In the genomic region with DNA sequence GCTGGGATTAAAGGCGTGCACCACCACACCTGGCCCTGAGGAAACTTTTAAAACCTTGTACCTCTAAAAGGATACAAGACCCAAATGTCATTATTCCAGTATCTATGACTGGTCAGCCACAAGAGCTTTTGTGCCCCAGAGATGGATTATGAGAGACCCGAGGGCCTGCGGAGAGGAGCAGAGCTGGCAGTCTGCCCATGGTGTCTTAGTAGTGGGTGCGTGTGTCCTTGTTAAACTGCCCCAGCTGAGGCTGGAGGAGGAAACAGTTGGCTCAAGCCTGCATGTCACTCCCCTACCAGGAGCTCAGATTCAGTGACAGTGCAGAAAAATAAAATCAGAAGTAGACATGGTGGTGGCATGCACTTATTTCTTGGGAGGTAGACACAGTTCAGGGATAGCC, we compare ENCODE assay signal across 11 mouse cellular contexts. TPM values are rescaled to one million over a fixed set of nuclear protein-coding genes. Genes with fewer than 3 reads are reported as not detected.
A peak's percentile ranks its signal among the peaks of the same experiment; 100 is the strongest.
DNase-seq lines count a peak whose midpoint lies in the region.
"Had no signal": no experiment of that assay in that cellular context is flagged by ENCODE, and none has a peak within 500 bp of the region (broad histone marks: within the 10 kb centered on the region; RNA-seq: fewer than 3 reads in every experiment).

No protein-coding gene starts in this region.

- DNase-seq in left cerebral cortex, postnatal 4 days, result peak; percentile 14
- no peak for DNase-seq in left cerebral cortex, postnatal 10 days (ENCODE audit: extremely low spot score in 1 of 2, low spot score in 2 of 2)
- DNase-seq in ovary, postnatal 36 days (ENCODE audit: low spot score), result peak; percentile 57
- no peak for DNase-seq in ovary, postnatal 10 days (ENCODE audit: low spot score)
- DNase-seq in adrenal gland, postnatal 25 days, result peak; percentile 73
- no peak for DNase-seq in gastrocnemius, adult 18-20 months (ENCODE audit: low spot score)
- DNase-seq: cerebellum, adult 2 months; forebrain, postnatal 0 days; gastrocnemius, adult 2 months; gastrocnemius, postnatal 25 days; heart, postnatal 36 days had no signal

- intact Hi-C loops in left cerebral cortex, postnatal 4 days (cut with DNase I), result no loop called here
- intact Hi-C loops in left cerebral cortex, postnatal 10 days (cut with DNase I), result no loop called here

RNA-seq across cellular contexts. Expression of gene Uqcr10, which starts 19.1 kb away (rescaled TPM):
- 100 to 1,000 TPM; 253 to 282 TPM for total RNA-seq in left cerebral cortex, postnatal 4 days (2021)
- total RNA-seq in left cerebral cortex, postnatal 10 days (2021), result 100 to 1,000 TPM; 411 to 418 TPM
- 790 and 849 TPM in 2 replicates for total RNA-seq in adrenal gland, postnatal 25 days (2021)
- total RNA-seq in gastrocnemius, adult 18-20 months (2021), result 1,000 to 10,000 TPM in 1 of 2 experiments, 100 to 1,000 TPM in 1; 977 to 1,022 TPM

RNA-seq across cellular contexts. Expression of gene Zmat5, which starts 19.4 kb away (rescaled TPM):
- 10 to 100 TPM; 24.9 to 31.3 TPM for total RNA-seq in left cerebral cortex, postnatal 4 days (2021)
- total RNA-seq in left cerebral cortex, postnatal 10 days (2021), result 10 to 100 TPM; 26.8 to 28.2 TPM
- total RNA-seq in adrenal gland, postnatal 25 days (2021), result 53.1 and 55.3 TPM in 2 replicates
- total RNA-seq in gastrocnemius, adult 18-20 months (2021), result 10 to 100 TPM; 25.5 to 26.6 TPM

RNA-seq across cellular contexts. Expression of gene Ascc2, which starts 47.5 kb away (rescaled TPM):
- total RNA-seq in left cerebral cortex, postnatal 4 days (2021), result 10 to 100 TPM; 27.3 to 28.3 TPM
- 10 to 100 TPM; 20.3 to 21.2 TPM for total RNA-seq in left cerebral cortex, postnatal 10 days (2021)
- 47.8 and 48.2 TPM in 2 replicates for total RNA-seq in adrenal gland, postnatal 25 days (2021)
- total RNA-seq in gastrocnemius, adult 18-20 months (2021), result 10 to 100 TPM; 15.7 to 16.5 TPM

Comparison
In these comparisons a context has a peak if more than half of its experiments do, and no peak if none do; other contexts are left out.
1. DNase-seq: peak in left cerebral cortex, postnatal 4 days (single experiment), ovary, postnatal 36 days (single experiment) and adrenal gland, postnatal 25 days (single experiment); none in left cerebral cortex, postnatal 10 days (0 of 2), ovary, postnatal 10 days (single experiment) and gastrocnemius, adult 18-20 months (single experiment).